Mouse (Mus musculus): Measurements from ENCODE around the gene Shmt2. TPM values are rescaled to one million over a fixed set of nuclear protein-coding genes. Genes with fewer than 3 reads are reported as not detected.
A peak's percentile ranks its signal among the peaks of the same experiment; 100 is the strongest.

Gene Shmt2
- polyA plus RNA-seq, 1 experiment from 2014 or later = 68.7 TPM

- 92% methylated on average over 37 of the region's 37 CpGs for WGBS
- H3K4me1 ChIP-seq (ENCODE audit: control insufficient read depth, insufficient read depth, low read length) = peaks cover 22% of the 10 kb centered on the region
- H3K9me3 ChIP-seq (replicated peaks; ENCODE audit: control insufficient read depth, low read length) = no peaks in the 10 kb centered on the region
- H3K36me3 ChIP-seq (replicated peaks; ENCODE audit: control insufficient read depth, insufficient read depth, low read depth, low read length) = no peaks in the 10 kb centered on the region; the same call in 1 of the 2 replicates
- H3K4me2 ChIP-seq (ENCODE audit: low read depth, low read length) = no peak overlapping the region
- H3K27ac ChIP-seq (replicated peaks; ENCODE audit: low read depth, low read length) = no peak overlapping the region
- no peak overlapping the region for H3K4me3 ChIP-seq (ENCODE audit: low read depth, low read length)
- peaks cover 20% of the 10 kb centered on the region for H3K27me3 ChIP-seq (ENCODE audit: control insufficient read depth, insufficient read depth, low read length)
- ATAC-seq (replicated peaks; ENCODE audit: insufficient number of reproducible peaks, low FRiP score, low TSS enrichment, low read depth) (no peak), DNase-seq (ENCODE audit: low spot score) (no peak)
- no peak overlapping the region for H3K9ac ChIP-seq (replicated peaks; ENCODE audit: low read length)
Measured at GRCm38 (mm10) chr10:127519903-127520713, 2.1 kb downstream of the Shmt2 start.

DNA sequence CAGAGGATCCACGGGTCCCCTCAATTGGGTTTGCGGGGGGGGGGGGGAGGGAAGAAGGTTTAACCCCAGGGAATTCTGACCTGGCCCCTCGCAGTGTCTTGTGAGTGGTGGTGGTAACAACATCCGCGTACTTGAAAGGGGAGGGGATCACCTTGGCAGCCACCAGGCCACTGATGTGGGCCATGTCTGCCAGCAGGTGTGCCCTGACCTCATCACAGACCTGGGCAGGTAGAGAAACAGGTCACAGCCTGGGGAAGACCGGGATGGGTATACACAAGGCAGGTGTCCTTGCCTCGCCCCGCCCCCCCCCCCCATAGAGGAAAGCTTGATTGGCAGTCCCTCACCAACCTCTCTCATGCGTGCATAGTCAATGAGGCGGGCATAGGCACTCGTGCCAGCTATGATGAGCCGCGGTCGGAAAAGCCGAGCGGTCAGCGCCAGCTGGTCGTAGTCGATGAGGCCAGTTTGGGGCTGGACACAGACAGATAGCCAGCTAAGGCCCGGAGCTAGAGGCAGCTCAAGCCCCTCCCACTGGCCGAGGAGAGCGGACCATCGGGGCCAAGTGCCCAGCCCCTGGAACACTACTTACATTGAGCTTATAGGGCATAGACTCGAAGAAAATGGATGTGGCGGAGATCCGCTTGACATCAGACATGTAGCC, 3.1 kb downstream of the Shmt2 start:
- Histone ChIP-seq H3K27me3 (ENCODE audit: control insufficient read depth, insufficient read depth, low read length) (peaks cover 20% of the 10 kb centered on the region), H3K27ac (replicated peaks; ENCODE audit: low read depth, low read length) (no peak overlapping the region), H3K4me1 (ENCODE audit: control insufficient read depth, insufficient read depth, low read length) (peaks cover 19% of the 10 kb centered on the region)

DNA sequence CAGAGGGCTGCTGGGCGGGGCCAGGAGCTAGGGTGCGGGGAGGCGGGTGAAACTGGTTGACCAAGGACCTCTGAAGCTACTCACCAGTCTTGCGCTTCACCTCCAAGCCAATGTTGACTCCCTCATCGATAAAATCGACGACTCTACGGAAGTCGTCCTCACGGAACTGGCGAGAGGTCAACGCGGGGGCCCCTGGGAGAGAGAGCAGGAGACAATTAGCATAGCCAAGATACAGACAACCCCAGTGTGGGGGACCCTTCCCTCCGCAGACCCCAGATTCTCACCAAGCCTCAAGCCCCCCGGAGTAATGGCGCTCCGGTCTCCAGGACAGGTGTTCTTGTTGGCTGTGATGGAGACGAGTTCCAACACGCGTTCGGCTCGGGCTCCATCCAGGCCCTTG, 4.3 kb downstream of the Shmt2 start:
- no peak overlapping the region for H3K4me2 ChIP-seq (ENCODE audit: low read depth, low read length)
- no peaks in the 10 kb centered on the region; the same call in 1 of the 2 replicates for H3K36me3 ChIP-seq (replicated peaks; ENCODE audit: control insufficient read depth, insufficient read depth, low read depth, low read length)
- no peak overlapping the region for H3K9ac ChIP-seq (replicated peaks; ENCODE audit: low read length)
- H3K9me3 ChIP-seq (replicated peaks; ENCODE audit: control insufficient read depth, low read length) = no peaks in the 10 kb centered on the region
- no peak overlapping the region for H3K4me3 ChIP-seq (ENCODE audit: low read depth, low read length)
- peaks cover 29% of the 10 kb centered on the region for H3K4me1 ChIP-seq (ENCODE audit: control insufficient read depth, insufficient read depth, low read length)
- H3K27me3 ChIP-seq (ENCODE audit: control insufficient read depth, insufficient read depth, low read length) = peaks cover 29% of the 10 kb centered on the region
- no peak for ATAC-seq (replicated peaks; ENCODE audit: insufficient number of reproducible peaks, low FRiP score, low TSS enrichment, low read depth)
- no peak overlapping the region for H3K27ac ChIP-seq (replicated peaks; ENCODE audit: low read depth, low read length)
- WGBS = 91% methylated on average over 22 of the region's 22 CpGs
- DNase-seq (ENCODE audit: low spot score) = no peak

More for the DNA sequence above, 3.1 kb downstream of the Shmt2 start:
- Histone ChIP-seq H3K9ac (replicated peaks; ENCODE audit: low read length) (no peak overlapping the region), H3K4me2 (ENCODE audit: low read depth, low read length) (no peak overlapping the region), H3K4me3 (ENCODE audit: low read depth, low read length) (no peak overlapping the region), H3K9me3 (replicated peaks; ENCODE audit: control insufficient read depth, low read length) (no peaks in the 10 kb centered on the region), H3K36me3 (replicated peaks; ENCODE audit: control insufficient read depth, insufficient read depth, low read depth, low read length) (no peaks in the 10 kb centered on the region; the same call in 1 of the 2 replicates)
- 90% methylated on average over 26 of the region's 26 CpGs for WGBS
- ATAC-seq (replicated peaks; ENCODE audit: insufficient number of reproducible peaks, low FRiP score, low TSS enrichment, low read depth) = no peak
- no peak for DNase-seq (ENCODE audit: low spot score)

GRCm38 (mm10) chr10:127516576-127517260, 5.5 kb downstream of the Shmt2 start:
- H3K4me2 ChIP-seq (ENCODE audit: low read depth, low read length) = peak overlapping the region; percentile 36
- H3K4me1 ChIP-seq (ENCODE audit: control insufficient read depth, insufficient read depth, low read length) = peaks cover 31% of the 10 kb centered on the region
- H3K9me3 ChIP-seq (replicated peaks; ENCODE audit: control insufficient read depth, low read length) = no peaks in the 10 kb centered on the region
- DNase-seq (ENCODE audit: low spot score) (no peak), ATAC-seq (replicated peaks; ENCODE audit: insufficient number of reproducible peaks, low FRiP score, low TSS enrichment, low read depth) (no peak)
- peak overlapping the region; percentile 25 for H3K4me3 ChIP-seq (ENCODE audit: low read depth, low read length)
- peak overlapping the region; percentile 40; the same call in 1 of the 2 replicates for H3K9ac ChIP-seq (replicated peaks; ENCODE audit: low read length)
- whole genome bisulfite sequencing = 7% methylated on average over 29 of the region's 30 CpGs
- peaks cover 34% of the 10 kb centered on the region for H3K27me3 ChIP-seq (ENCODE audit: control insufficient read depth, insufficient read depth, low read length)
- H3K36me3 ChIP-seq (replicated peaks; ENCODE audit: control insufficient read depth, insufficient read depth, low read depth, low read length) = no peaks in the 10 kb centered on the region; the same call in 1 of the 2 replicates
- H3K27ac ChIP-seq (replicated peaks; ENCODE audit: low read depth, low read length) = no peak overlapping the region

DNA sequence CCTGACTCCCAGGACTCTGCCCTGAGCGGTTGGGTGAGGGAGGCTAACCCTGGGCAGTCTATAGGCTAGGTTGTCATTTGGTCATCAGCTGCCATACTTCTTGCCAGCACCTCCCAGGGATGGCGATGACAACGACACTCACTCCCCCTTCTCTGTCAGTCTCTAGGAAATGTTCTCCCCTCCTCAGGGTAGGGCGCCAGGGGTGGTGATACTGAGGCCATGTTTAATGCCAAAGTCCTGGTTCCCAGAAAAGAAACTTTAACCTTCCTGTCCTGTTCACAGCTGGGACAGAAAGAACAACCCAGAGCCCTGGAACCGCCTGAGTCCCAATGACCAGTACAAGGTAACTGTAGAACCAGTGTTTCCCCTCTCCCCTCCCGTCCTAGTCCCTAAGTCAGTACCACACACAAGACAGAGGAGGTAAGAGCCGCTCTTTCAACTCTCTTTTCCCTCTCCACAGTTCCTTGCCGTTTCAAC, 6.2 kb downstream of the Shmt2 start:
- no peaks in the 10 kb centered on the region; the same call in 1 of the 2 replicates for H3K36me3 ChIP-seq (replicated peaks; ENCODE audit: control insufficient read depth, insufficient read depth, low read depth, low read length)
- peak overlapping the region; percentile 36; the same call in 1 of the 2 replicates for H3K4me2 ChIP-seq (ENCODE audit: low read depth, low read length)
- no peak overlapping the region for H3K27ac ChIP-seq (replicated peaks; ENCODE audit: low read depth, low read length)
- H3K27me3 ChIP-seq (ENCODE audit: control insufficient read depth, insufficient read depth, low read length) = peaks cover 37% of the 10 kb centered on the region
- 17% methylated on average over 8 of the region's 8 CpGs for WGBS
- no peak overlapping the region; the same call in 1 of the 2 replicates for H3K4me3 ChIP-seq (ENCODE audit: low read depth, low read length)
- no peak for ATAC-seq (replicated peaks; ENCODE audit: insufficient number of reproducible peaks, low FRiP score, low TSS enrichment, low read depth)
- H3K4me1 ChIP-seq (ENCODE audit: control insufficient read depth, insufficient read depth, low read length) = peaks cover 32% of the 10 kb centered on the region
- DNase-seq (ENCODE audit: low spot score) = no peak
- no peak overlapping the region; the same call in 1 of the 2 replicates for H3K9ac ChIP-seq (replicated peaks; ENCODE audit: low read length)
- no peaks in the 10 kb centered on the region for H3K9me3 ChIP-seq (replicated peaks; ENCODE audit: control insufficient read depth, low read length)

- Histone ChIP-seq H3K36me3 (replicated peaks; ENCODE audit: control insufficient read depth, insufficient read depth, low read depth, low read length) (no peaks in the 10 kb centered on the region; the same call in 1 of the 2 replicates), H3K9ac (replicated peaks; ENCODE audit: low read length) (no peak overlapping the region), H3K27me3 (ENCODE audit: control insufficient read depth, insufficient read depth, low read length) (peaks cover 41% of the 10 kb centered on the region), H3K27ac (replicated peaks; ENCODE audit: low read depth, low read length) (no peak overlapping the region), H3K4me3 (ENCODE audit: low read depth, low read length) (no peak overlapping the region), H3K4me1 (ENCODE audit: control insufficient read depth, insufficient read depth, low read length) (peaks cover 32% of the 10 kb centered on the region), H3K4me2 (ENCODE audit: low read depth, low read length) (no peak overlapping the region), H3K9me3 (replicated peaks; ENCODE audit: control insufficient read depth, low read length) (no peaks in the 10 kb centered on the region)
- 29% methylated on average over 9 of the region's 9 CpGs for WGBS
- ATAC-seq (replicated peaks; ENCODE audit: insufficient number of reproducible peaks, low FRiP score, low TSS enrichment, low read depth) = no peak
- no peak for DNase-seq (ENCODE audit: low spot score)
Measured at GRCm38 (mm10) chr10:127515271-127515982, 6.8 kb downstream of the Shmt2 start.

- no peak within 1 kb of the TSS for H3K4me3 ChIP-seq (ENCODE audit: low read depth, low read length)
- peaks cover 33% of the 10 kb centered on the region for H3K4me1 ChIP-seq (ENCODE audit: control insufficient read depth, insufficient read depth, low read length)
- no peak for ATAC-seq (replicated peaks; ENCODE audit: insufficient number of reproducible peaks, low FRiP score, low TSS enrichment, low read depth)
- H3K36me3 ChIP-seq (replicated peaks; ENCODE audit: control insufficient read depth, insufficient read depth, low read depth, low read length) = no peaks in the 10 kb centered on the region; the same call in 1 of the 2 replicates
- peak within 1 kb of the TSS; percentile 38; the same call in 1 of the 2 replicates for H3K4me2 ChIP-seq (ENCODE audit: low read depth, low read length)
- no peak within 1 kb of the TSS for H3K27ac ChIP-seq (replicated peaks; ENCODE audit: low read depth, low read length)
- H3K27me3 ChIP-seq (ENCODE audit: control insufficient read depth, insufficient read depth, low read length) = peaks cover 43% of the 10 kb centered on the region
- H3K9me3 ChIP-seq (replicated peaks; ENCODE audit: control insufficient read depth, low read length) = no peaks in the 10 kb centered on the region
- DNase-seq (ENCODE audit: low spot score) = no peak
- 7% methylated on average over 6 of the region's 6 CpGs for WGBS
- H3K9ac ChIP-seq (replicated peaks; ENCODE audit: low read length) = no peak within 1 kb of the TSS
Measured at GRCm38 (mm10) chr10:127514764-127515163, 7.5 kb downstream of the Shmt2 start, which contains the start of gene Ndufa4l2. Ndufa4l2 (plus strand) TSS chr10:127514967.

Data from embryonic facial prominence, embryonic 11.5 days (tissue).